Mouse (Mus musculus) gastrocnemius, postnatal 10 days (tissue): ENCODE measurements around the gene Cdk14. TPM values are rescaled to one million over a fixed set of nuclear protein-coding genes. Genes with fewer than 3 reads are reported as not detected.
A peak's percentile ranks its signal among the peaks of the same experiment; 100 is the strongest.

Experiments used
- DNase-seq: peaks from one replicate; pipeline ENCODE4 v3.0.0; 2021; ENCODE audit warnings: mixed read lengths
- total RNA-seq, 2 experiments: library from RNA; stranded (reverse); gene quantifications; 2 replicates each; pipeline ENCODE4 v1.2.3; 2021

Gene Cdk14
- total RNA-seq, 2 experiments from 2014 or later: 14.3 to 21.1 TPM

- DNase-seq: no peak
Measured at GRCm38 (mm10) chr5:5314270-5314669, 105.8 kb downstream of the Cdk14 start.

GRCm38 (mm10) chr5:5313195-5313760, 106.8 kb downstream of the Cdk14 start:
- DNase-seq: no peak

- DNase-seq: no peak
Measured at GRCm38 (mm10) chr5:5305286-5305685, 114.8 kb downstream of the Cdk14 start.

- DNase-seq: no peak
Measured at GRCm38 (mm10) chr5:5303102-5303670, 116.9 kb downstream of the Cdk14 start.

- no peak for DNase-seq
Measured at GRCm38 (mm10) chr5:5301571-5302079, 118.5 kb downstream of the Cdk14 start.

- DNase-seq: no peak
Measured at GRCm38 (mm10) chr5:5300998-5301397, 119.1 kb downstream of the Cdk14 start.

GRCm38 (mm10) chr5:5300290-5300689, 119.8 kb downstream of the Cdk14 start:
- no peak for DNase-seq

GRCm38 (mm10) chr5:5297222-5297621, 122.9 kb downstream of the Cdk14 start:
- DNase-seq: no peak

- DNase-seq: no peak
Measured at GRCm38 (mm10) chr5:5296773-5297172, 123.3 kb downstream of the Cdk14 start.

GRCm38 (mm10) chr5:5292830-5293542, 127.1 kb downstream of the Cdk14 start:
- no peak for DNase-seq

GRCm38 (mm10) chr5:5291321-5291991, 128.7 kb downstream of the Cdk14 start:
- no peak for DNase-seq

GRCm38 (mm10) chr5:5290714-5291113, 129.4 kb downstream of the Cdk14 start:
- DNase-seq: no peak

GRCm38 (mm10) chr5:5285876-5286275, 134.2 kb downstream of the Cdk14 start:
- DNase-seq: no peak

- DNase-seq: no peak
Measured at GRCm38 (mm10) chr5:5284531-5284930, 135.6 kb downstream of the Cdk14 start.

- no peak for DNase-seq
Measured at GRCm38 (mm10) chr5:5283756-5284430, 136.2 kb downstream of the Cdk14 start.

GRCm38 (mm10) chr5:5282425-5282824, 137.7 kb downstream of the Cdk14 start:
- DNase-seq: no peak

- DNase-seq: no peak
Measured at GRCm38 (mm10) chr5:5275321-5275720, 144.8 kb downstream of the Cdk14 start.

- no peak for DNase-seq
Measured at GRCm38 (mm10) chr5:5274318-5274717, 145.8 kb downstream of the Cdk14 start.

- DNase-seq: no peak
Measured at GRCm38 (mm10) chr5:5266787-5267126, 153.4 kb downstream of the Cdk14 start.

GRCm38 (mm10) chr5:5265861-5266786, 154.0 kb downstream of the Cdk14 start:
- peak; percentile 48 for DNase-seq

- no peak for DNase-seq
Measured at GRCm38 (mm10) chr5:5265401-5265841, 154.7 kb downstream of the Cdk14 start.
